Mouse (Mus musculus) layer of hippocampus, postnatal 14 days (tissue): ENCODE results near the gene Pawr. TPM values are rescaled to one million over a fixed set of nuclear protein-coding genes. Genes with fewer than 3 reads are reported as not detected.

ENCODE experiments used
- DNase-seq, 2 experiments: peaks; one replicate each; pipeline ENCODE4 v3.0.0; 2021 to 2022; ENCODE audit warnings: low spot score in 2 of 2, mixed read lengths in 1 of 2
- total RNA-seq, 2 experiments: library from RNA; stranded (reverse); gene quantifications; 2 replicates each; pipeline ENCODE4 v1.2.3; 2021

The Pawr gene
- total RNA-seq, 2 experiments from 2014 or later: 2.4 to 3.5 TPM

DNA sequence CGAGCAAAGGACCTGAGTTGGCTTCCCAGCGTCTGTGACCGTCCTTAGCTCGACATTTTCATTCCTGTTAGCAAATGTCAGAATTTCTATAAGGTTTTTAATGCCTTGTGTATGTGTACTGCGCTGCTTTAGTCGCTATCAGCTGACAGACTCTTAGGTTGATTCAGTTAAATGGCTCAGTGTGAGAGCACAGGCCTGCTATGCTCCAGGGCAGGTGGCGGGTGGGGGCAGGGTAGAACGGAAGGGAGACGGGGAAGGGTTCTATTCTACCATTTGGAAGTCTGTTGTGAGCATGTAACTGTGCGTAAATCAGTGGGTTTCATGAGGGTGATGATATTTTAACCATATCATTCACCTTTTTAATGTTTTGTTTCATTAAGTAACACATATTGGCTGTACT lies 21.0 kb downstream of the Pawr start:
- no peak for DNase-seq

- no peak for DNase-seq
Observed at GRCm38 (mm10) chr10:108354726-108355391, 22.9 kb downstream of the Pawr start.

- DNase-seq: no peak
Observed at GRCm38 (mm10) chr10:108355392-108355775, 23.5 kb downstream of the Pawr start.

- no peak for DNase-seq
Observed at GRCm38 (mm10) chr10:108356601-108357187, 24.8 kb downstream of the Pawr start.

GRCm38 (mm10) chr10:108359974-108360373 lies 28.1 kb downstream of the Pawr start:
- DNase-seq: no peak

DNA sequence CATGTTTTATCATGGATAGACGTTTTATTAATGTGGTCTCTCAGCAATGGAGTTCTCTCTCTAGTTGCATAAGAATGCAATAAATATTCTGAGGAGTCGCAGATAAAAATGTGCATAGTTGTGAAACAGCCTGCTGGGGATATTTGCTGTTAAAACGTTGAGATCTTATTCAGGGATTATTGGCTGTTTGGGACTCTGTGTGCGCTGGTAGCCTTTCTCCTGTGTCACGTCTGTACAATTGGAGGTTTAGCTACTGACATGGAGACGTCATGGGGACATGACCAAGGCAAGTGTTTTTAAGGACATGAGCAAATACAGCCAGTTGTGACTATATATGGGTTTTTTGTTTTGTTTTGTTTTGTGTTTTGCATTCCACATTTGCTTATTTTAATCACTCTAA lies 28.9 kb downstream of the Pawr start:
- no peak for DNase-seq

- DNase-seq: no peak
Observed at GRCm38 (mm10) chr10:108361419-108362155, 29.7 kb downstream of the Pawr start.

- no peak for DNase-seq
Observed at GRCm38 (mm10) chr10:108363932-108364331, 32.0 kb downstream of the Pawr start.

GRCm38 (mm10) chr10:108364946-108365719 lies 33.2 kb downstream of the Pawr start:
- DNase-seq: no peak

- no peak for DNase-seq
Observed at GRCm38 (mm10) chr10:108366251-108366650, 34.3 kb downstream of the Pawr start.

GRCm38 (mm10) chr10:108368358-108368757 lies 36.4 kb downstream of the Pawr start:
- no peak for DNase-seq

GRCm38 (mm10) chr10:108372258-108372657 lies 40.3 kb downstream of the Pawr start:
- DNase-seq: no peak

- no peak for DNase-seq
Observed at GRCm38 (mm10) chr10:108372858-108373257, 40.9 kb downstream of the Pawr start.

GRCm38 (mm10) chr10:108375796-108376195 lies 43.9 kb downstream of the Pawr start:
- no peak for DNase-seq

GRCm38 (mm10) chr10:108376366-108376765 lies 44.4 kb downstream of the Pawr start:
- no peak for DNase-seq

- DNase-seq: no peak
Observed at GRCm38 (mm10) chr10:108377369-108377768, 45.4 kb downstream of the Pawr start.

GRCm38 (mm10) chr10:108378062-108378461 lies 46.1 kb downstream of the Pawr start:
- DNase-seq: no peak

GRCm38 (mm10) chr10:108378479-108378878 lies 46.6 kb downstream of the Pawr start:
- no peak for DNase-seq

DNA sequence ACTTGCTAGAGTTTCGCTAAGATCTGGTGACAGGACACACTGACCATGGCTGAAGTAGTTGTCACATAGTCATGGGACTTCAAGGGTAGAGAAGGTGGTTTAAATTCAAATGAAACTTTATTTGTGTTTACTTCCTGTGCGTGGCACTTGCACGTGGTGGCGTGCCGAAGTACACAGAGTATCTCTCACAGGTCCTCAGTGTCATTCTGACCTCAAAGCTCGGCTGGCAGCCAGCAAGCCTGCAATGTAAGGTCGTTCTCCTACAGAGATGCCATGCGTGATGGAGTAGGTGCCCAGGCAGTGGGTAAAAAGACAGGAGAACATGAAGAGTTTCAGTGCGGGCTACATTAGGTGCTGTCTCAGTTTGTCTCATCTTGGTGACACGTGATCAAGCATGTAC lies 48.8 kb downstream of the Pawr start:
- DNase-seq: no peak

DNA sequence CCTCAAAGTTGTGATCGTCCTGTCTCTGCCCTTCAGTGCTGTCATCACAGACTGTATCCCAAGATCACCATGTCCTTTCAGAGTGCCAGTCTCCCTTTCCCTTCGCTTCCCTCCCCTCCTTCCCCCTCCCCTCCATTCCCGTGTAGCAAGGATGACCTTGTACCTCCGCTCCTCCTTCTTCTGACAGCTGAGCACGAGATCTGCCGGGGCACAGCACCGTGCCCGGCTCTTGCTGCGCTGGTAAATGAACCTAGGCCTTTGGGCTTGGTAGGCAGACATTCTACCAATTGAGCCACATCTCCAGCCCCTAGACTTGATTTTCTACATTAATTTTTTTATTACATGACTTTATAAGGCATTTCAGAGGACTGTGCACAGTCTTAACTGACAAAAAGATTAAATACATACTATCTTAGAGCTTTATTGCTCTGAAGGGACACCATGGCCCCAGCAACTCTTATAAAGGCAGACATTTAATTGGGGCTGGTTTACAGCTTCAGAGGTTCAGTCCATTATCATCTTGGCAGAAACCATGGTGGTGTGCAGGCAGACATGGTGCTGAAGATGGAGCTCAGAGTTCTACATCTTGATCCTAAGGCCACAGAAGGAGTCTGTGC lies 52.3 kb downstream of the Pawr start:
- no peak for DNase-seq

DNA sequence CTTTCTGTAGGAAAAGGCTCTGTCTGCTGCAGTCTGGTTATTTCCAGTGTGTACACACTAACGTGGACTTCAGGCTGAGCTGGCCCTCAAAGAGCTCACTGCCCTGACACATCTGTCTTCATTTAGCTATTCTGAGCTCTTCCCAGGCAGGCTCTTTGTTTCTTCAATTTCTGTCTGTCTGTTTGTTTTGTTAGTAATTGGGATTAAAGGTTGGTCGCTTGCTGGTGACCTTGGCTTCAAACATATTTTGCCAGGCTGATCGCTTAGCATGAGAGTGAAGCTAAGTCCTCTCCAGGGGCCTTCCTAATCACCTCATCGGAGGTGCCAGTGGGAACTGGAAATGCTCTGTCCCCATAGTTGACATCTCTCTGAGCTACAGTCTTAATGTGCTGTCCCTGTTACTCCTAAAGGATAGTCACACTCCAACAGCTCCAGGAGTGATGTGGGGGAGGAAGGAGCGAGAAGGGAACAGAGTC lies 53.6 kb downstream of the Pawr start:
- no peak for DNase-seq
